Mouse (Mus musculus): ENCODE data around the gene Rangrf. TPM values are rescaled to one million over a fixed set of nuclear protein-coding genes. Genes with fewer than 3 reads are reported as not detected.
A peak's percentile ranks its signal among the peaks of the same experiment; 100 is the strongest.
"Not testable (repeated sequence)": the region's sequence is repeated elsewhere in the genome, so short reads cannot be mapped to it uniquely, and the experiment has no call there.

Rangrf gene
- polyA plus RNA-seq (2012; ENCODE audit: insufficient read depth, insufficient read length, low replicate concordance, missing spikeins) = not detected in 2 replicates

GRCm38 (mm10) chr11:68975085-68975484 is at the start of gene Rangrf:
Gene Rangrf, minus strand, starts transcription at chr11:68975185.
- WGBS = 88% methylated on average over 7 of the region's 7 CpGs
- TF ChIP-seq CTCF (IDR thresholded peaks at IDR 0.05; ENCODE audit: insufficient read depth, low read depth, low read length) = no peak
- TF ChIP-seq POLR2A (IDR thresholded peaks at IDR 0.05; ENCODE audit: insufficient read depth, low read depth, low read length) = no peak

GRCm38 (mm10) chr11:69020691-69021090 is 45.7 kb upstream of the Rangrf start:
- no peak overlapping the region for H3K27ac ChIP-seq (ENCODE audit: insufficient read depth, low read depth, low read length)
- H3K4me3 ChIP-seq (ENCODE audit: insufficient read depth, low read depth, low read length) = no peak overlapping the region
- no peak for TF ChIP-seq CTCF (IDR thresholded peaks at IDR 0.05; ENCODE audit: insufficient read depth, low read depth, low read length)
- no peak for TF ChIP-seq POLR2A (IDR thresholded peaks at IDR 0.05; ENCODE audit: insufficient read depth, low read depth, low read length)
- peaks cover 2% of the 10 kb centered on the region; the same call in 1 of the 2 replicates for H3K4me1 ChIP-seq (ENCODE audit: control insufficient read depth, insufficient read depth, low read length)

More at GRCm38 (mm10) chr11:68975085-68975484, at the start of gene Rangrf:
- H3K4me1 ChIP-seq (ENCODE audit: control insufficient read depth, insufficient read depth, low read length) = peaks cover 13% of the 10 kb centered on the region; the same call in 1 of the 2 replicates
- no peak within 1 kb of the TSS for H3K27ac ChIP-seq (ENCODE audit: insufficient read depth, low read depth, low read length)
- H3K4me3 ChIP-seq (ENCODE audit: insufficient read depth, low read depth, low read length) = peak within 1 kb of the TSS; percentile 48; the same call in 1 of the 2 replicates

DNA sequence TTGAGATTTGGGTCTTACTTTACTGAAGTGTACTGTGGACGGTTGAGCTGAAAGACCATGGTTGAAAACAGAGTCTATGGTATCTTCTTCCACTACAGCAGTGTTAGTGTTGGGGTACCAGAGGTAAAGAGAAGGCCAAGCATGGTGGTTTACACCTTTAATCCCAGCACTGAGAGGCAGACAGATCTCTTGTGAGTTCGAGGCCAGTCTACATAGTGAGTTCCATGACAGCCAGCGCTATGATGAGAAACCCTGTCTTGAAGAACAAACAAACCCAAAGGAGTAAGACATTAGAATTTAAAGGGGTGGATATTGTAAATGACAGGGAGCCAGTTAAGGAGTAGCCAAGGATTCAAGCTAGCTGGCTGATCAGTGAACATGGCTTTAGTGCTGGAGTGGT is 41.8 kb upstream of the Rangrf start:
- 64% methylated on average over 3 of the region's 3 CpGs for WGBS
- peaks cover 2% of the 10 kb centered on the region; the same call in 1 of the 2 replicates for H3K4me1 ChIP-seq (ENCODE audit: control insufficient read depth, insufficient read depth, low read length)
- H3K27ac ChIP-seq (ENCODE audit: insufficient read depth, low read depth, low read length) = no peak overlapping the region
- no peak overlapping the region for H3K4me3 ChIP-seq (ENCODE audit: insufficient read depth, low read depth, low read length)
- TF ChIP-seq POLR2A (IDR thresholded peaks at IDR 0.05; ENCODE audit: insufficient read depth, low read depth, low read length) = no peak
- TF ChIP-seq CTCF (IDR thresholded peaks at IDR 0.05; ENCODE audit: insufficient read depth, low read depth, low read length) = no peak

DNA sequence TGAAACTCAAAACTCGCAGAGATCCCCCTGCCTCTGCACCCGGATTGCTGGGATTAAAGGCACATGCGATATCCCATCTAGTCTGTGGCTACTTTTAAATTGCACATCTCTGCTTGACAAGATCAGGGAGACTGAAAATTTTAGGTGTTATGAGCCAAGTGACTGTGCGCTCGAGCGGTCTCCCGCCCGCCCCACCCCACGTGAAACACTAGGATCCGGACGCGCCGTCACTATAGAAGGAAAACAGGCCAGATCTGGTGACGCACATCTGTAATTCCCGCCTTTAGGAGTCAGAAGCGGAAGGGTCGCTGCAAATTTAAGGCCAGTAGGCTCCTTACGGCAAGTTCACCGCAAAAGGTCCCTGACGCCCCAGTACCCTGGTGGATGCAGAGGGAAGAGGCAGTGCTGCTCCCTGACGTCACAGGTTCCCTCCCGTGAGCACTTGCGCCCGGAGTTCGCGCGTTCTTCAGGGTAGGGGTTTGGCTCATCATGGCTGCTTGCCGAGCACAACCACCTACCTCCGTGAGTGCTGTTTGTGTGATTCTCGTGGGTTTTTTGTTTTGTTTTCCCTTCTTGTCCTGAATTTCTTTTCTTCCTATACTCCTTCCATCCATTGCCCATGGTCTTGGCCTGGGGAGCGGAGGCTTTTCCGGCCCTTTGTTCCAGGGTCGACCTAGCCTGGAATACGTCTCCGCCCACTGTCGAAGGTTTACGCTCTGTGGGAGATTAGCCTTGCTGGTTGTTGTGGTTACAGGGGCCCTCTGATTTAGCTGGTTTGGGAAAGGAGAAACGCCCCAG is 40.9 kb upstream of the Rangrf start, which contains the start of gene Ctc1:
Gene Ctc1 (plus strand): TSS at position 268 of the 798 bp plus-strand sequence.
- under 1% methylated on average over 38 of the region's 38 CpGs for WGBS
- H3K4me3 ChIP-seq (ENCODE audit: insufficient read depth, low read depth, low read length) = peak within 1 kb of the TSS; percentile 52
- H3K4me1 ChIP-seq (ENCODE audit: control insufficient read depth, insufficient read depth, low read length) = peaks cover 2% of the 10 kb centered on the region; the same call in 1 of the 2 replicates
- TF ChIP-seq POLR2A (IDR thresholded peaks at IDR 0.05; ENCODE audit: insufficient read depth, low read depth, low read length) = no peak; the same call in 1 of the 2 replicates
- peak; percentile 90; the same call in 1 of the 2 replicates for TF ChIP-seq CTCF (IDR thresholded peaks at IDR 0.05; ENCODE audit: insufficient read depth, low read depth, low read length)
- H3K27ac ChIP-seq (ENCODE audit: insufficient read depth, low read depth, low read length) = peak within 1 kb of the TSS; percentile 22

GRCm38 (mm10) chr11:69012071-69012601 is 37.2 kb upstream of the Rangrf start:
- TF ChIP-seq POLR2A (IDR thresholded peaks at IDR 0.05; ENCODE audit: insufficient read depth, low read depth, low read length) (peak; percentile 91), CTCF (IDR thresholded peaks at IDR 0.05; ENCODE audit: insufficient read depth, low read depth, low read length) (no peak)
- peak overlapping the region; percentile 84 for H3K27ac ChIP-seq (ENCODE audit: insufficient read depth, low read depth, low read length)
- peak overlapping the region; percentile 60 for H3K4me3 ChIP-seq (ENCODE audit: insufficient read depth, low read depth, low read length)
- peaks cover 2% of the 10 kb centered on the region; the same call in 1 of the 2 replicates for H3K4me1 ChIP-seq (ENCODE audit: control insufficient read depth, insufficient read depth, low read length)
- WGBS = 1% methylated on average over 18 of the region's 18 CpGs

- not testable (repeated sequence) for H3K4me1 ChIP-seq (ENCODE audit: control insufficient read depth, insufficient read depth, low read length); H3K27ac ChIP-seq (ENCODE audit: insufficient read depth, low read depth, low read length); H3K4me3 ChIP-seq (ENCODE audit: insufficient read depth, low read depth, low read length)
- 70% methylated on average over 2 of the region's 2 CpGs for WGBS
These were observed 36.5 kb upstream of the Rangrf start for GRCm38 (mm10) chr11:69011445-69011844.

- H3K4me3 ChIP-seq (ENCODE audit: insufficient read depth, low read depth, low read length) = no peak overlapping the region
- no peak overlapping the region for H3K27ac ChIP-seq (ENCODE audit: insufficient read depth, low read depth, low read length)
- H3K4me1 ChIP-seq (ENCODE audit: control insufficient read depth, insufficient read depth, low read length) = no peaks in the 10 kb centered on the region
- WGBS = 90% methylated on average over 15 of the region's 15 CpGs
- TF ChIP-seq POLR2A (IDR thresholded peaks at IDR 0.05; ENCODE audit: insufficient read depth, low read depth, low read length) = no peak
- no peak for TF ChIP-seq CTCF (IDR thresholded peaks at IDR 0.05; ENCODE audit: insufficient read depth, low read depth, low read length)
These were observed 35.7 kb upstream of the Rangrf start for GRCm38 (mm10) chr11:69010400-69011323.

- no peaks in the 10 kb centered on the region for H3K4me1 ChIP-seq (ENCODE audit: control insufficient read depth, insufficient read depth, low read length)
- H3K27ac ChIP-seq (ENCODE audit: insufficient read depth, low read depth, low read length) = no peak overlapping the region
- TF ChIP-seq POLR2A (IDR thresholded peaks at IDR 0.05; ENCODE audit: insufficient read depth, low read depth, low read length) (no peak), CTCF (IDR thresholded peaks at IDR 0.05; ENCODE audit: insufficient read depth, low read depth, low read length) (no peak)
- no peak overlapping the region for H3K4me3 ChIP-seq (ENCODE audit: insufficient read depth, low read depth, low read length)
- 90% methylated on average over 1 of the region's 1 CpGs for WGBS
These were observed 34.5 kb upstream of the Rangrf start for GRCm38 (mm10) chr11:69009508-69009907.

Measured in olfactory bulb, adult 2 months (tissue).